Mouse (Mus musculus): ENCODE measurements around the gene Mat2b.

DNA sequence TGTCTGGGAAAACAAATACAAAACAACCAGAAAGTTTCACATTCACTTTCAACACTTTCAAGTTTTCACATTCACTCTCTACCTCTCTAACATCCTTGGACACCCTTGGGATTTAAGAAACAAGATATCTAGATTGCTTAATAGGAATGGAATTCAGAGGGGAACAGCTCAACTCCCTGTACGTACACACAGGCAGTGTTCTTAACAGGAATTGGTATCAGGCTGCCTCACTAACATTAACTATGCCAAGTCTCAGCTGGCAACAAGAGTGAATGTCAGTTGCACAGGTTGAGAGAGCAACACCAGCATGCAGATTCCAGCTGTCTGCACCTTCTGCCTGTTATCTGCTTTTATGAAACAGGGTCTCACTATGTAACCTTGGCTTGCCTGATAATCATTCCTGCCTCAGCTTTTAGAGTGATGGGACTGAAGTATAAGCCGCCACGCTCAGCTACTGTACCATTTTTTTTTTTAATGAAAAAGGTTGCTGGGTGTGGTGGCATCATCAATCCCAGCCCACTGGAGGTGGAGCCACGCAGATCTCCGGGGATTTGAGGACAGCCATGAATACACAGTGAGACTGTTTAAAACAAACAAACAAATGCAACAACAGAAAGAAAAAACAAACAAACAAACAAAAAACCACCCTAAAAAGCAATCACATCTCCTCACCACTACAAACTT is 4.4 kb downstream of the Mat2b start:
- no peak for TF ChIP-seq CTCF (IDR thresholded peaks at IDR 0.05; ENCODE audit: low read depth, low read length)
- TF ChIP-seq GATA1 (IDR thresholded peaks at IDR 0.05; ENCODE audit: borderline replicate concordance, low read length), result no peak
- no peak for TF ChIP-seq POLR2AphosphoS5 (IDR thresholded peaks at IDR 0.05; ENCODE audit: insufficient replicate concordance, low read depth, low read length)
